Mouse (Mus musculus) liver, embryonic 15.5 days (tissue): Measurements from ENCODE around the gene 1810013L24Rik. TPM values are rescaled to one million over a fixed set of nuclear protein-coding genes. Genes with fewer than 3 reads are reported as not detected.

Experiments
- ATAC-seq: fragments of 200-750 bp; cut with Nextera tagmentation; 2 replicates; pipeline ENCODE4 v1.8.0; 2017; ENCODE audit warnings: moderate number of reproducible peaks, mild to moderate bottlenecking, moderate library complexity; ENCODE audit not compliant: insufficient read depth
- H3K27ac ChIP-seq: fragments of 300-500 bp; sonication (generic); replicated peaks from 2 replicates; pipeline ENCODE4 v1.5.1; 2015; ENCODE audit warnings: mild to moderate bottlenecking, inconsistent platforms
- H3K27me3 ChIP-seq: fragments of 300-500 bp; sonication (generic); 2 replicates; pipeline ENCODE4 v1.6.1; 2015; ENCODE audit warnings: mild to moderate bottlenecking, inconsistent platforms
- H3K36me3 ChIP-seq: fragments of 300-500 bp; sonication (generic); replicated peaks from 2 replicates; pipeline ENCODE4 v1.6.1; 2015; ENCODE audit warnings: moderate library complexity, mild to moderate bottlenecking, inconsistent platforms
- H3K4me1 ChIP-seq: fragments of 300-500 bp; sonication (generic); replicated peaks from 2 replicates; pipeline ENCODE4 v1.6.1; 2015; ENCODE audit warnings: inconsistent platforms
- H3K4me2 ChIP-seq: fragments of 300-500 bp; sonication (generic); 2 replicates; pipeline ENCODE4 v1.6.1; 2015; ENCODE audit warnings: moderate library complexity, mild to moderate bottlenecking, inconsistent platforms
- H3K4me3 ChIP-seq: fragments of 300-500 bp; sonication (generic); replicated peaks from 2 replicates; pipeline ENCODE4 v1.5.1; 2015; ENCODE audit warnings: mild to moderate bottlenecking, inconsistent platforms
- H3K9ac ChIP-seq: fragments of 300-500 bp; sonication (generic); 2 replicates; pipeline ENCODE4 v1.6.1; 2015; ENCODE audit warnings: moderate library complexity, mild to moderate bottlenecking, inconsistent platforms
- H3K9me3 ChIP-seq: fragments of 300-500 bp; sonication (generic); replicated peaks from 2 replicates; pipeline ENCODE4 v1.6.1; 2016; ENCODE audit warnings: inconsistent platforms
- WGBS: fragments of 180-500 bp; shearing (Covaris S2); methylation state at CpG from one replicate; pipeline ENCODE4 v1.1.7; 2015; ENCODE audit warnings: mixed read lengths; ENCODE audit not compliant: insufficient replicate concordance; 5-methylcytosine and 5-hydroxymethylcytosine counted together
- polyA plus RNA-seq: library from polyadenylated mRNA; unstranded; fragments of >200 nt; fragmentation: Nextera tagmentation; extraction: Ambion mirVana; gene quantifications from 2 replicates; pipeline ENCODE4 v1.2.1, GENCODE M21; 2015

The 1810013L24Rik gene
- polyA plus RNA-seq = 12.7 and 14.1 TPM in 2 replicates

DNA sequence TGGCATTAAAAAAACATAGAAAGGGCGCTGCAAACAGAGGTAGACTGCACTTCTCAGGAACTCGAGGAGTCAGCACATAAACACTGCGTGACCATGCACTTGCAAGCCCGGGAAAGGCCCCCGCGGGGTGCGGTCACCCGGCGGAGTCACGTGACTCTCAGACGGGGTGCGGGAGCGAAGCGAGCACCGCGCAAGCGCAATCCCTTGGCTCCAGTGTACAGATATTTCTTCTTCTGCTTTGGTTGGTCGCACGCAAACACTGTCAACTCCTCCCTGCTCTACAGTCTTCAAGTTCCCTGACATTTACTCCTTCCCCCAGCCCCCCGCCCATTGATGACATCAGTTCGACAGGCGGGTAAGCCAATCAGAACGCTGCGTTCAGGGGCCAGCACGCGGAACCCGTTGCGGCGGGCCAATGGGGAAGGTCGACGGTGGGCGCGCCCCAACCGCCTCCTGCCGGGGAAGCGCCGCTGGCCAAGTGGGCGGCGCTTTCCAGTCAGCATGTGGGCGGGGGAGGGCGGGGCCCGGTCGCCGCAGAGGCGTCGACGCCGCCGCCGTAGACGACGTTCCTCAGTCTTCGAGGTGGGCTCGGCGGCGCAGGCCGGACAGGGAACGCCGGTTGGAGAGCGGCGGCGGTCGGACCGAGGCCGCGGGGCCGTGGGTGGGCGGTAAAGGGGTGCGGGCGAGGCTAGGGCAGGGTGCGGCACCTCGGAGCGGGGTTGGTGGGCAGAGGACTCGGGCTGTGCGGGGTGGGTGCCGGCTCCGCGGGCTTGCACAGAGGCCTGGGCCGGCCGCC, at the start of gene 1810013L24Rik:
Gene 1810013L24Rik (plus strand): TSS at position 537 of the 796 bp plus-strand sequence.
- peak within 1 kb of the TSS; percentile 99 for H3K9ac ChIP-seq
- ATAC-seq = peak; percentile 89
- H3K36me3 ChIP-seq = peaks cover 34% of the 10 kb centered on the region
- H3K4me1 ChIP-seq = peaks cover 43% of the 10 kb centered on the region
- no peaks in the 10 kb centered on the region for H3K27me3 ChIP-seq
- peak within 1 kb of the TSS; percentile 99 for H3K4me2 ChIP-seq
- peak within 1 kb of the TSS; percentile 100 for H3K27ac ChIP-seq
- under 1% methylated on average over 80 of the region's 80 CpGs for WGBS
- H3K4me3 ChIP-seq = peak within 1 kb of the TSS; percentile 99
- H3K9me3 ChIP-seq = no peaks in the 10 kb centered on the region

DNA sequence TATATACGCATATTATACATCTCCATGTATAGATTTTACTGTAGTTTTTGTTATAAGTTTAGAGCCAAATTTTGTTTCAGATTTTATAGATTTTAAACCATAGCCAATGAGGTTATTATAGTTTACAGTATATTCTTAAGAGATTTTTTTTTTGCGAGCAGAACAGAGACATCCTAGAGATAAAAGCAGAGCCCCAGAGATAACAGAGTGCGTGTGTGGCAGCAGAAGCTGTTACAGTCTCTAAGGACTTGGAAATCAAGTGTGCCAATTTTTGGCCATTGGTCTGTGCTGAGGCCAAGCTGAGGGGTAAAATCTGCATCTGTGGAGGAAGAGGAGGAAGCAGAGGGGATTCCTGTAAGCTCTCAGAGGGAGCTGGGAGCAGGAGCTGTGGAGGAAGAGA, 49.7 kb upstream of the 1810013L24Rik start:
- Histone ChIP-seq H3K4me3 (no peak overlapping the region), H3K4me2 (no peak overlapping the region), H3K36me3 (no peaks in the 10 kb centered on the region), H3K9ac (no peak overlapping the region), H3K27ac (no peak overlapping the region), H3K9me3 (no peaks in the 10 kb centered on the region), H3K27me3 (peaks cover 11% of the 10 kb centered on the region; the same call in 1 of the 2 replicates), H3K4me1 (peaks cover 26% of the 10 kb centered on the region)
- WGBS = 36% methylated on average over 3 of the region's 3 CpGs
- no peak for ATAC-seq

DNA sequence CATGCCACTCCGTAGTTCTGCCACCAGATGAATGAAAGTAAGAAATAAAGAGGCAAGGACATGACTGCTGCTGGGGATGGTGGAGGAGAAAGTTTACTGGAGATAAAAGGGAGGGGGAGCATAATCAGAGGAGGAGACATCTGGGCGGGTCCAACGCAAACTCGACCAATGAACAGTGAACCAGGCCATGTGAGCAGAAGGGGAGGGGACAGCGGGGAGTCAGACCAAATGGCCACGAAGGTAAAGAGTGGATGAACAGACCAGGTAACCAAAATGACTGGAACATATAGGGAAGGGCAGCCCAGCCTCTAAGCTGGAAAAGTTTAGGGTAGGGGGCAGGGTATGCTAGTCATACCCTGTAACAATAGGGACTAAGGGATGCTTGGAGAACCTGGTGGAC, 48.7 kb upstream of the 1810013L24Rik start:
- ATAC-seq = peak; percentile 54
- WGBS = 48% methylated on average over 6 of the region's 6 CpGs
- Histone ChIP-seq H3K9me3 (no peaks in the 10 kb centered on the region), H3K36me3 (no peaks in the 10 kb centered on the region), H3K4me2 (peak overlapping the region; percentile 29), H3K27me3 (peaks cover 8% of the 10 kb centered on the region; the same call in 1 of the 2 replicates), H3K4me1 (peaks cover 26% of the 10 kb centered on the region), H3K9ac (no peak overlapping the region), H3K27ac (0 out of 2 replicates have a peak overlapping the region, but pooled peaks have one; percentile 14), H3K4me3 (no peak overlapping the region)

DNA sequence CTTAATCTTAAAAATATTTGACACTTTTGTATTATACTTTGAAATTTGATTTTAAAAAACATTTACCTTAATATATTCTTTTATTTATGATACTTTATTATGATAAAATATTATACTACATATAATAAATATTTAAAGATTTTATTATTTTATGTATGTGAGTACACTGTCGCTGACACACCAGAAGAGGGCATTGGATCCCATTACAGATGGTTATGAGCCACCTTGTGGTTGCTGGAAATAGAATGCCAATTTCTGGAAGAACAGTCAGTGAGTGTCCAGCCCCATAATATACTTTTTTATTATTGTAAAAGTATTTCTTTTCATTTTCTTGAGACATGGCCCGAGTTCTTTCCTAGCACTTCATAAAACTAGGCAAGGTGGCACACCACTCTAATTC, 48.2 kb upstream of the 1810013L24Rik start:
- 75% methylated on average over 2 of the region's 2 CpGs for WGBS
- no peak overlapping the region for H3K4me2 ChIP-seq
- H3K9me3 ChIP-seq = no peaks in the 10 kb centered on the region
- H3K9ac ChIP-seq = no peak overlapping the region
- no peak for ATAC-seq
- peaks cover 26% of the 10 kb centered on the region for H3K4me1 ChIP-seq
- no peaks in the 10 kb centered on the region for H3K36me3 ChIP-seq
- H3K4me3 ChIP-seq = no peak overlapping the region
- H3K27me3 ChIP-seq = peaks cover 3% of the 10 kb centered on the region; the same call in 1 of the 2 replicates
- H3K27ac ChIP-seq = no peak overlapping the region

DNA sequence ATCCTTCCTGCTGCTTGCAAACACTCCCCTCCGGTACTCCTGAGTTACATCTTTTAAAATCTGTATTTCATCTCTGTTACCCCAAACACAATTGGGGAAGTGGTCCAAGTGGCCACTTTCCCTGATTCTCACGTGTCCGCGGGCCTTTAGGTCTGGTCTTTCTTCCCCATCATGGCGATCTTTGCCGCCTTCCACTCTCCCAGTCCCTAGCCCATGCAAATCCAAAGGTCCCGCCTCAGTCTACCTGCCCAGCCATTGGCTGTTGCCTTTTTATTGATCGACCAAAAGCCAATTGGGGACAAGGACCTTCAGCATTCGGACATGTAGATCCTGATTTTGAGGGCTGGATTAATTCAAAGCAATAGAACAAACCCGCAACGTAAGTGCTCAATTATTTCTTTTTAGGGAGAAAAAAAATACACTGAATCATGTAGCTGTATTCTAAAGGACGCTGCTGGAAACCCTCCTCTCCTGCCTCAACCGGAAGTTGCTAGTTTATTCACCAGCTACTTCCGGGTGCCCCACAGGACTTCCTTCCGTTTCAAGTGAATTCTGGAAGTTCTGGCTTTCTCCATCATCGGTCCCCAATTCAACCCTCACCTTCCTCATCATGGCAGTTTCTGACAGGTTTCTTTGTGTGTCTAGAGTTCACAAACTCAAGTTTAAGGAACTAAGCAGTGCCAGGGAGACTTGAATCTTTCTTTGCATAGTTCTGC, 46.5 kb upstream of the 1810013L24Rik start:
- no peaks in the 10 kb centered on the region for H3K36me3 ChIP-seq
- H3K4me2 ChIP-seq = no peak overlapping the region
- H3K4me1 ChIP-seq = peaks cover 26% of the 10 kb centered on the region
- no peaks in the 10 kb centered on the region for H3K9me3 ChIP-seq
- no peak overlapping the region for H3K27ac ChIP-seq
- no peak for ATAC-seq
- H3K27me3 ChIP-seq = no peaks in the 10 kb centered on the region
- 65% methylated on average over 16 of the region's 16 CpGs for WGBS
- H3K4me3 ChIP-seq = no peak overlapping the region
- H3K9ac ChIP-seq = no peak overlapping the region

DNA sequence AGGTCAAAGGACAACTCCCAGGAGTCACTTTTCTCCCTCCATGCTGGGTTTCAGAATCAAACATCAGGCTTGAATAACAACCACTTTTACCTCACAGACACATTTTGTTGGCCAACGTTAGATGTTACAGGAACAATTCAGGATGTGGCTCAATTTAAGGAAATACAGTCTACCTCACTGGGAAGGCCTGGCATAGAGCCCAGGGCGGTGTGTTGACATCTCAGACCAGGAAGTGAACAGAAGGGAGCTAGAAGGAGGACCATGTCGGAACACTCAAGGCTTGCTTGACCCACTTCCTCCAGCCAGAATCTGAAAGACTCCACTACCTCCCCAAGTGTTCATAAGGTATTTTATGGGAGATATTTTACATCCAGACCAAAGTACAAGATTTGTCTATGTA, 45.1 kb upstream of the 1810013L24Rik start:
- WGBS = 31% methylated on average over 3 of the region's 3 CpGs
- no peaks in the 10 kb centered on the region for H3K36me3 ChIP-seq
- ATAC-seq = no peak

DNA sequence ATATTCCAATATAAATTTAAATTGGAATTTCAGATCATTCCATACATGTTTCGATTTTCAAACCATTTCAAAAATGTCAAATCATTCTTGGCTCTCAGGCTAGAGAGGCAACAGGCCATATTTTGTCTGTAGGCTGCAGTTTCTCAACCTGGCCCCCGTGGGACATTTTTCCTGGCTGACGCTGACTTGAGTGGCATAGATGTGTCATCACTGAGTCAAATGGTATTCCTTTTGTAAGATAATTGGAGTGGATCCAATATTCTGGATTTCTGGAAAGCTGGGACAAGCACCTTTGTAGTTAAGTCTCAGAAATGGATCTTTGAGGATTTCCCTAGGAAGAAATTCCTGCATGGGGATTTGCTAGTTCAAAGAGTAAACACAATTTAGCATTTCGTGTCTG, 39.0 kb upstream of the 1810013L24Rik start:
- H3K4me3 ChIP-seq = no peak overlapping the region
- 0 out of 2 replicates have a peak, but pooled peaks cover 5% of the 10 kb centered on the region for H3K27me3 ChIP-seq
- no peak overlapping the region for H3K9ac ChIP-seq
- no peak overlapping the region for H3K27ac ChIP-seq
- no peaks in the 10 kb centered on the region for H3K36me3 ChIP-seq
- no peaks in the 10 kb centered on the region for H3K4me1 ChIP-seq
- 69% methylated on average over 4 of the region's 4 CpGs for WGBS
- H3K9me3 ChIP-seq = no peaks in the 10 kb centered on the region
- H3K4me2 ChIP-seq = no peak overlapping the region
- no peak for ATAC-seq

More for the DNA sequence above, 45.1 kb upstream of the 1810013L24Rik start:
- Histone ChIP-seq H3K27ac (no peak overlapping the region), H3K27me3 (no peaks in the 10 kb centered on the region), H3K9ac (no peak overlapping the region), H3K4me2 (no peak overlapping the region), H3K4me1 (peaks cover 18% of the 10 kb centered on the region), H3K4me3 (no peak overlapping the region), H3K9me3 (no peaks in the 10 kb centered on the region)

DNA sequence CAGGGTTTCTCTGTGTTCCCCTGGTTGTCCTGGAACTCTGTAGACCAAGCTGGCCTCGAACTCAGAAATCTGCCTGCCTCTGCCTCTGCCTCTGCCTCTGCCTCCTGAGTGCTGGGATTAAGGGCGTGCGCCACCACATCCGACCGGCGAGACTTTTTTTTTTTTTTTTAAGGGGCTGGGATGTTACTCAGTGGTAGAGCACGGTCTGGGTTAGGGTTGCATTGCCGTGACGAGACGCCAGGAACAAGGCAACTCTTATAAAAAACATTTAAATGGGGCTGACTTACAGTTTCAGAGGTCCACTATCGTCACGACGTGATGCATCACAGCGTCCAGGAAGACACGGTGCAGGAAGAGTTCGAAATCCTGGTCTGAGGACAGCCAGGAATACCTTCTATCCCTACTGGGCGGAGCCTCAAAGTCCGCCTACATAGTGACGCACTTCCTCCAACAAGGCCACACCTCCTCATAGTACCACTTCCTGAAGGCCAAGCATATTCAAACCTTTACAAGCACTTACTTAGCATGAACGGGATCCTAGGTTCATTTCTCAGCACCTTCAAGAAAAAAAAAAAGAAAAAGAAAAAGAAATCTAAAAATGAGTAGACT, 37.8 kb upstream of the 1810013L24Rik start, which contains the start of gene Usp7:
Gene Usp7 (minus strand): TSS at position 360 of the 609 bp plus-strand sequence.
- H3K36me3 ChIP-seq = no peaks in the 10 kb centered on the region
- no peaks in the 10 kb centered on the region for H3K9me3 ChIP-seq
- H3K9ac ChIP-seq = no peak within 1 kb of the TSS
- 78% methylated on average over 20 of the region's 20 CpGs for WGBS
- no peak within 1 kb of the TSS for H3K4me2 ChIP-seq
- ATAC-seq = no peak
- H3K4me3 ChIP-seq = no peak within 1 kb of the TSS
- H3K27ac ChIP-seq = no peak within 1 kb of the TSS
- no peaks in the 10 kb centered on the region for H3K4me1 ChIP-seq
- H3K27me3 ChIP-seq = peaks cover 14% of the 10 kb centered on the region; the same call in 1 of the 2 replicates

DNA sequence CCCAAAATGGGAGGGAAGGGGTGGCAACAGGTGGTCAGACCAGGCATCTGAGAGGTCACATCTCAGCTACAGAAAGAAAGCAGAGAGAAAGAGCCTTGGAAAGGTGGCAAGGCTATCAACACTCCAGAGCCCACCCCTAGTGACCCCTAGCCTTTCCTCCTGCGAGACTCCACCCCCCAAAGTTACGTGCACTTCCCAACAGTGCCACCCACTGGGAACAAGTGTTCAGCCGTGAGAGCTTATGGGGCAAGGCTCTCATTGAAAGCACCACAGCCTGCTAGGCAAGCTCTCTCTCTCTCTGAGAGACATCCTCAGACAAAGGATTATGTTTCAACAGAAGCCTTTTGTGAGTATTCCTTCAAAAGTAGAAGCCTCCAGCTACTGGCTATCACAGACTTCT, 34.9 kb upstream of the 1810013L24Rik start:
- Histone ChIP-seq H3K4me1 (no peaks in the 10 kb centered on the region), H3K4me2 (no peak overlapping the region), H3K36me3 (no peaks in the 10 kb centered on the region), H3K27ac (no peak overlapping the region), H3K27me3 (peaks cover 14% of the 10 kb centered on the region; the same call in 1 of the 2 replicates), H3K9me3 (no peaks in the 10 kb centered on the region), H3K4me3 (no peak overlapping the region), H3K9ac (no peak overlapping the region)
- ATAC-seq = no peak
- WGBS = 4% methylated on average over 3 of the region's 3 CpGs

DNA sequence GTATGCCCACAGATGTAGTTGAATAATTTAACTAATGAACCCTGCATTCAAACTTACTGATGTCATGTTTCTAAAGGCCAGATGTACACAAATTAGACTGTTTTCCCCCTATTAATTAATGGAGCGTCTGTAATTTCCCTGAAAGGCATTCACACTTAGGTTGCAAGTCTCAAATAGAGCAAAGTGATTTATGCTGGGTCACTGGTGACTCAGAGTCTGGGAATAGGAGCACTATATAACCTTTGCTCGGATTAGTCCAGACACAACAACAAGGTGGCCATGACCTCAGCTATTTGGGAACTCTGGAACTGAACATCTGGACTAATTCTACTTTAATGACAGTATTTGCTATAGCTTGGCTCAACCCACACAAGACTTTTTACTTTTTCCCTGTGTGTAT, 34.0 kb upstream of the 1810013L24Rik start:
- H3K9me3 ChIP-seq = no peaks in the 10 kb centered on the region
- H3K36me3 ChIP-seq = no peaks in the 10 kb centered on the region
- H3K4me1 ChIP-seq = no peaks in the 10 kb centered on the region
- H3K9ac ChIP-seq = no peak overlapping the region
- no peak overlapping the region for H3K27ac ChIP-seq
- H3K4me2 ChIP-seq = no peak overlapping the region
- H3K4me3 ChIP-seq = no peak overlapping the region
- H3K27me3 ChIP-seq = peaks cover 14% of the 10 kb centered on the region; the same call in 1 of the 2 replicates
- no peak for ATAC-seq
- WGBS = 66% methylated on average over 2 of the region's 2 CpGs

DNA sequence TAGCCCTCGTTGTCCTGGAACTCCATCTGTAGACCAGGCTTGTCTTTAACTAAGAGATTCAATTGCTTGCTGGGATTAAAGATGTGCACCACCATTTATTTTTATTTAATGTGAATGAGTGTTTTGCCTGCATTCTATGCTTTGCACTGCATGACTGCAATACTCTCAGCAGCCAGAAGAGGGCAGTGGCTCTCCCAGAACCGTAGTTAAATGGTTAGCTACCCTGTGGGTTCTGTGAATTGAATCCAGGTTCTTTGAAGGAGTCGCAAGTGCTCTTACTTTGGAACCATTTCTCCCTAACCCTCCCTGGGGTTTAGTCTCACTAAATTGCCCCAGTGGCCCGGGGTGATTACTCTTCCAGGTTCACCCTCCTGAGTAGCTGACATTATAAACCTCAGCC, 23.2 kb upstream of the 1810013L24Rik start:
- no peak for ATAC-seq
- H3K36me3 ChIP-seq = no peaks in the 10 kb centered on the region
- no peak overlapping the region for H3K4me2 ChIP-seq
- H3K9ac ChIP-seq = no peak overlapping the region
- no peaks in the 10 kb centered on the region for H3K9me3 ChIP-seq
- peaks cover 25% of the 10 kb centered on the region for H3K4me1 ChIP-seq
- peaks cover 15% of the 10 kb centered on the region for H3K27me3 ChIP-seq
- WGBS = 8% methylated on average over 4 of the region's 4 CpGs
- no peak overlapping the region for H3K4me3 ChIP-seq
- no peak overlapping the region for H3K27ac ChIP-seq
